Mouse (Mus musculus): ENCODE data around the gene Pnlip. TPM values are rescaled to one million over a fixed set of nuclear protein-coding genes. Genes with fewer than 3 reads are reported as not detected.

The Pnlip gene
- polyA plus RNA-seq, 1 experiment from 2014 or later, result not detected

- Histone ChIP-seq H3K9ac (no peak overlapping the region), H3K9me3 (ENCODE audit: low read depth, low read length) (no peaks in the 10 kb centered on the region), H3K4me3 (ENCODE audit: low read depth, low read length) (no peak overlapping the region), H3K4me1 (ENCODE audit: insufficient read depth) (no peaks in the 10 kb centered on the region), H3K36me3 (ENCODE audit: insufficient read depth) (no peaks in the 10 kb centered on the region), H3K27ac (ENCODE audit: low read depth) (no peak overlapping the region), H3K27me3 (ENCODE audit: insufficient read depth, low read length) (no peaks in the 10 kb centered on the region), H3K4me2 (no peak overlapping the region)
- WGBS, result 54% methylated on average over 2 of the region's 2 CpGs
- ATAC-seq (ENCODE audit: insufficient read depth) (no peak), DNase-seq (peak; percentile 58)
- no peak for TF ChIP-seq CTCF (IDR thresholded peaks at IDR 0.05; ENCODE audit: low read depth)
Measured at GRCm38 (mm10) chr19:58674644-58675043, 22.3 kb downstream of the Pnlip start.

GRCm38 (mm10) chr19:58677117-58677516 is 24.8 kb downstream of the Pnlip start:
- no peaks in the 10 kb centered on the region for H3K9me3 ChIP-seq (ENCODE audit: low read depth, low read length)
- no peak overlapping the region for H3K9ac ChIP-seq
- no peaks in the 10 kb centered on the region for H3K27me3 ChIP-seq (ENCODE audit: insufficient read depth, low read length)
- no peak overlapping the region for H3K27ac ChIP-seq (ENCODE audit: low read depth)
- ATAC-seq (ENCODE audit: insufficient read depth), result no peak
- no peaks in the 10 kb centered on the region for H3K4me1 ChIP-seq (ENCODE audit: insufficient read depth)
- no peak for DNase-seq
- H3K36me3 ChIP-seq (ENCODE audit: insufficient read depth), result no peaks in the 10 kb centered on the region
- no peak overlapping the region for H3K4me2 ChIP-seq
- 67% methylated on average over 8 of the region's 8 CpGs for WGBS
- H3K4me3 ChIP-seq (ENCODE audit: low read depth, low read length), result no peak overlapping the region
- no peak for TF ChIP-seq CTCF (IDR thresholded peaks at IDR 0.05; ENCODE audit: low read depth)

- 77% methylated on average over 1 of the region's 1 CpGs for WGBS
- ATAC-seq (ENCODE audit: insufficient read depth), result no peak
- TF ChIP-seq CTCF (IDR thresholded peaks at IDR 0.05; ENCODE audit: low read depth), result no peak
- H3K27ac ChIP-seq (ENCODE audit: low read depth), result no peak overlapping the region
- H3K9me3 ChIP-seq (ENCODE audit: low read depth, low read length), result no peaks in the 10 kb centered on the region
- no peak overlapping the region for H3K9ac ChIP-seq
- no peaks in the 10 kb centered on the region for H3K36me3 ChIP-seq (ENCODE audit: insufficient read depth)
- H3K4me3 ChIP-seq (ENCODE audit: low read depth, low read length), result no peak overlapping the region
- H3K27me3 ChIP-seq (ENCODE audit: insufficient read depth, low read length), result no peaks in the 10 kb centered on the region
- no peaks in the 10 kb centered on the region for H3K4me1 ChIP-seq (ENCODE audit: insufficient read depth)
- DNase-seq, result no peak
- H3K4me2 ChIP-seq, result no peak overlapping the region
Measured at GRCm38 (mm10) chr19:58688933-58689332, 36.6 kb downstream of the Pnlip start.

- no peak for DNase-seq
- no peak for ATAC-seq (ENCODE audit: insufficient read depth)
- Histone ChIP-seq H3K36me3 (ENCODE audit: insufficient read depth) (no peaks in the 10 kb centered on the region), H3K4me3 (ENCODE audit: low read depth, low read length) (no peak overlapping the region), H3K4me2 (no peak overlapping the region), H3K4me1 (ENCODE audit: insufficient read depth) (no peaks in the 10 kb centered on the region), H3K27ac (ENCODE audit: low read depth) (no peak overlapping the region), H3K27me3 (ENCODE audit: insufficient read depth, low read length) (no peaks in the 10 kb centered on the region), H3K9me3 (ENCODE audit: low read depth, low read length) (0 out of 2 replicates have a peak, but pooled peaks cover 3% of the 10 kb centered on the region), H3K9ac (no peak overlapping the region)
- 52% methylated on average over 3 of the region's 3 CpGs for WGBS
- TF ChIP-seq CTCF (IDR thresholded peaks at IDR 0.05; ENCODE audit: low read depth), result no peak
Measured at GRCm38 (mm10) chr19:58695314-58695713, 43.0 kb downstream of the Pnlip start.

- no peaks in the 10 kb centered on the region for H3K4me1 ChIP-seq (ENCODE audit: insufficient read depth)
- ATAC-seq (ENCODE audit: insufficient read depth) (no peak), DNase-seq (no peak)
- no peak overlapping the region for H3K27ac ChIP-seq (ENCODE audit: low read depth)
- no peaks in the 10 kb centered on the region for H3K27me3 ChIP-seq (ENCODE audit: insufficient read depth, low read length)
- H3K9ac ChIP-seq, result no peak overlapping the region
- no peaks in the 10 kb centered on the region for H3K36me3 ChIP-seq (ENCODE audit: insufficient read depth)
- 20% methylated on average over 2 of the region's 2 CpGs for WGBS
- 0 out of 2 replicates have a peak, but pooled peaks cover 3% of the 10 kb centered on the region for H3K9me3 ChIP-seq (ENCODE audit: low read depth, low read length)
- H3K4me2 ChIP-seq, result no peak overlapping the region
- TF ChIP-seq CTCF (IDR thresholded peaks at IDR 0.05; ENCODE audit: low read depth), result no peak
- no peak overlapping the region for H3K4me3 ChIP-seq (ENCODE audit: low read depth, low read length)
Measured at GRCm38 (mm10) chr19:58696235-58696634, 43.9 kb downstream of the Pnlip start.

GRCm38 (mm10) chr19:58704556-58704955 is 52.3 kb downstream of the Pnlip start:
- Histone ChIP-seq H3K27ac (ENCODE audit: low read depth) (no peak overlapping the region), H3K4me3 (ENCODE audit: low read depth, low read length) (no peak overlapping the region), H3K36me3 (ENCODE audit: insufficient read depth) (no peaks in the 10 kb centered on the region), H3K4me2 (no peak overlapping the region), H3K9me3 (ENCODE audit: low read depth, low read length) (no peaks in the 10 kb centered on the region), H3K4me1 (ENCODE audit: insufficient read depth) (no peaks in the 10 kb centered on the region), H3K27me3 (ENCODE audit: insufficient read depth, low read length) (no peaks in the 10 kb centered on the region), H3K9ac (no peak overlapping the region)
- TF ChIP-seq CTCF (IDR thresholded peaks at IDR 0.05; ENCODE audit: low read depth), result no peak
- no peak for DNase-seq
- no peak for ATAC-seq (ENCODE audit: insufficient read depth)
- 76% methylated on average over 4 of the region's 4 CpGs for WGBS

GRCm38 (mm10) chr19:58708611-58709010 is 56.3 kb downstream of the Pnlip start:
- H3K4me2 ChIP-seq, result no peak overlapping the region
- H3K9me3 ChIP-seq (ENCODE audit: low read depth, low read length), result no peaks in the 10 kb centered on the region
- no peaks in the 10 kb centered on the region for H3K36me3 ChIP-seq (ENCODE audit: insufficient read depth)
- DNase-seq (no peak), ATAC-seq (ENCODE audit: insufficient read depth) (no peak)
- no peak overlapping the region for H3K27ac ChIP-seq (ENCODE audit: low read depth)
- H3K4me1 ChIP-seq (ENCODE audit: insufficient read depth), result no peaks in the 10 kb centered on the region
- no peak overlapping the region for H3K9ac ChIP-seq
- TF ChIP-seq CTCF (IDR thresholded peaks at IDR 0.05; ENCODE audit: low read depth), result no peak
- 71% methylated on average over 3 of the region's 3 CpGs for WGBS
- H3K27me3 ChIP-seq (ENCODE audit: insufficient read depth, low read length), result no peaks in the 10 kb centered on the region
- no peak overlapping the region for H3K4me3 ChIP-seq (ENCODE audit: low read depth, low read length)

GRCm38 (mm10) chr19:58717925-58718324 is 65.6 kb downstream of the Pnlip start:
- DNase-seq (no peak), ATAC-seq (ENCODE audit: insufficient read depth) (no peak)
- Histone ChIP-seq H3K4me3 (ENCODE audit: low read depth, low read length) (no peak overlapping the region), H3K27ac (ENCODE audit: low read depth) (no peak overlapping the region), H3K4me1 (ENCODE audit: insufficient read depth) (no peaks in the 10 kb centered on the region), H3K9me3 (ENCODE audit: low read depth, low read length) (no peaks in the 10 kb centered on the region), H3K9ac (no peak overlapping the region), H3K4me2 (no peak overlapping the region), H3K36me3 (ENCODE audit: insufficient read depth) (no peaks in the 10 kb centered on the region), H3K27me3 (ENCODE audit: insufficient read depth, low read length) (no peaks in the 10 kb centered on the region)
- 53% methylated on average over 4 of the region's 4 CpGs for WGBS
- TF ChIP-seq CTCF (IDR thresholded peaks at IDR 0.05; ENCODE audit: low read depth), result no peak
